Mouse (Mus musculus) ES-E14 (cell line): ENCODE measurements around the gene Kmt5c. TPM values are rescaled to one million over a fixed set of nuclear protein-coding genes. Genes with fewer than 3 reads are reported as not detected.

ENCODE experiments used
- DNase-seq: peaks from one replicate; pipeline ENCODE4 v3.0.0-alpha.2; 2013; ENCODE audit warnings: low read depth, low spot score
- H3K27ac ChIP-seq: 2 replicates; pipeline ENCODE4 v1.5.1; 2012; ENCODE audit warnings: low read depth, mild to moderate bottlenecking, low read length, moderate library complexity, mixed read lengths; ENCODE audit not compliant: poor library complexity, insufficient read depth, severe bottlenecking
- H3K36me3 ChIP-seq: 2 replicates; pipeline ENCODE4 v1.6.1; 2012; ENCODE audit warnings: mild to moderate bottlenecking, low read length, moderate library complexity, mixed read lengths; ENCODE audit not compliant: control insufficient read depth, poor library complexity, insufficient read depth, severe bottlenecking
- H3K4me1 ChIP-seq, 2 experiments: fragments of 150-350 bp in 1 of 2; sonication (generic) in 1 of 2; 2 replicates each; pipeline ENCODE4 v1.6.1; 2012; ENCODE audit warnings: low read length in 2 of 2, mild to moderate bottlenecking in 1 of 2, mixed read lengths in 1 of 2; ENCODE audit not compliant: control insufficient read depth in 2 of 2, insufficient read depth in 2 of 2, poor library complexity in 1 of 2
- H3K4me3 ChIP-seq, 2 experiments: fragments of 150-350 bp in 1 of 2; sonication (generic) in 1 of 2; 2 replicates each; pipeline ENCODE4 v1.5.1; 2012; ENCODE audit warnings: low read length in 2 of 2, low read depth in 1 of 2, mild to moderate bottlenecking in 1 of 2, mixed read lengths in 1 of 2; ENCODE audit not compliant: insufficient read depth in 1 of 2, poor library complexity in 1 of 2, severe bottlenecking in 1 of 2
- H3K9ac ChIP-seq: 2 replicates; pipeline ENCODE4 v1.6.1; 2012; ENCODE audit warnings: low read depth, mild to moderate bottlenecking, low read length, mixed read lengths; ENCODE audit not compliant: poor library complexity, insufficient read depth, severe bottlenecking
- H3K9me3 ChIP-seq: fragments of 150-350 bp; sonication (generic); 2 replicates; pipeline ENCODE4 v1.6.1; 2012; ENCODE audit warnings: low read depth, mild to moderate bottlenecking, low read length; ENCODE audit not compliant: control insufficient read depth, insufficient read depth
- CHD2 ChIP-seq: IDR thresholded peaks from 2 replicates; pipeline ENCODE4 v1.6.1; 2014; ENCODE audit warnings: mild to moderate bottlenecking, low read depth, low read length, inconsistent platforms
- HCFC1 ChIP-seq: IDR thresholded peaks from 2 replicates; pipeline ENCODE4 v1.6.1; 2012; ENCODE audit warnings: low read length, inconsistent platforms, borderline replicate concordance; ENCODE audit not compliant: insufficient read depth
- MAFK ChIP-seq: IDR thresholded peaks from 2 replicates; pipeline ENCODE4 v1.6.1; 2014; ENCODE audit warnings: mild to moderate bottlenecking, low read depth, low read length, inconsistent platforms; ENCODE audit not compliant: insufficient read depth
- ZC3H11A ChIP-seq: IDR thresholded peaks from 2 replicates; pipeline ENCODE4 v1.6.1; 2012; ENCODE audit warnings: low read depth, mild to moderate bottlenecking, inconsistent platforms, low read length, borderline replicate concordance
- ZNF384 ChIP-seq: IDR thresholded peaks from 2 replicates; pipeline ENCODE4 v1.6.1; 2012; ENCODE audit warnings: low read depth, low read length, inconsistent platforms
- in situ Hi-C, 2 experiments: fragments of 600-800 bp; cut with MboI; formaldehyde crosslinking; loops; one replicate each; pipeline ENCODE4 v1.15.1; 2025; ENCODE audit warnings: low sequenced_read_pairs in 2 of 2, inconsistent platforms in 1 of 2; ENCODE audit not compliant: unreplicated experiment in 2 of 2
- total RNA-seq: library from RNA; depleted of rRNA; stranded (reverse); fragments of 300-350 nt; gene quantifications from 2 replicates; pipeline ENCODE4 v1.2.3, GENCODE M21; 2012

Kmt5c gene
- total RNA-seq, 1 experiment, result 68.4 TPM

GRCm38 (mm10) chr7:4719276-4719675, 20.6 kb upstream of the Kmt5c start:
- Histone ChIP-seq H3K4me1 (peaks cover 0 to 7% of the 10 kb centered on the region in 2 experiments; a peak in 2 of 4 replicates), H3K36me3 (peaks cover 8% of the 10 kb centered on the region; the same call in 1 of the 2 replicates), H3K4me3 (no peak overlapping the region), H3K27ac (no peak overlapping the region), H3K9me3 (no peaks in the 10 kb centered on the region), H3K9ac (no peak overlapping the region)
- no peak for TF ChIP-seq MAFK
- TF ChIP-seq ZNF384, result no peak
- no peak for TF ChIP-seq HCFC1
- no peak for TF ChIP-seq CHD2
- no peak for TF ChIP-seq ZC3H11A
- DNase-seq, result no peak
- in situ Hi-C loops, result no loop called here

- H3K4me1 ChIP-seq, result no peaks in the 10 kb centered on the region
- no peaks in the 10 kb centered on the region for H3K9me3 ChIP-seq
- no peaks in the 10 kb centered on the region for H3K36me3 ChIP-seq
- in situ Hi-C loops, result no loop called here
- no peak overlapping the region for H3K9ac ChIP-seq
- no peak overlapping the region; a peak in 1 of 4 replicates for H3K4me3 ChIP-seq
- DNase-seq, result no peak
- no peak overlapping the region for H3K27ac ChIP-seq
- TF ChIP-seq CHD2 (no peak), ZC3H11A (no peak), HCFC1 (peak; percentile 97)
These were observed 16.4 kb upstream of the Kmt5c start for GRCm38 (mm10) chr7:4723508-4723907.

GRCm38 (mm10) chr7:4724359-4724758, 15.6 kb upstream of the Kmt5c start:
- no peaks in the 10 kb centered on the region for H3K36me3 ChIP-seq
- no peak for DNase-seq
- no peak for TF ChIP-seq MAFK
- no peak for TF ChIP-seq HCFC1
- no peak for TF ChIP-seq ZC3H11A
- no peak for TF ChIP-seq ZNF384
- no peak for TF ChIP-seq CHD2
- in situ Hi-C loops, result no loop called here
- no peak overlapping the region for H3K4me3 ChIP-seq
- H3K9ac ChIP-seq, result no peak overlapping the region
- no peaks in the 10 kb centered on the region for H3K4me1 ChIP-seq
- no peak overlapping the region for H3K27ac ChIP-seq
- H3K9me3 ChIP-seq, result no peaks in the 10 kb centered on the region

DNA sequence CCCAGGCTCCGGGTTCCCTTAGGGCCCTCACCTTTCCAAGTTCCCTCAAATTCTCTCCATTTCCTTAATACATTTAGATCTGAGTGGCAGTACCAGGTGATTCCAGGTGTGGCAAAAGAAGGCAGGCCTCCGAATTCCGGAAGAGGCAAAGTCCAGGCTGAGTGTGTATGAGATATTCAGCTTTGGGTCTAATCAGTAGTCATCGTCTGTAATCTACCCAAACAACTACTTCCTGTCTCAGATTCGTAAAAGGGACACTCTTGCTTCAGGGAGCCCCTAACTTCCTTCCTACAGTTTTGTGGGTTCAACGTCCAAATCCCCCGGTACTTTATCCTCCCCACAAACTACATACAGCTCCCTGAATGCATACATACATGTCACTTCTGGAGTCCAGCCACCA, 14.7 kb upstream of the Kmt5c start, which contains the start of gene Tmem150b:
Gene Tmem150b, minus strand, starts transcription at position 81 of the 400 bp plus-strand sequence.
- DNase-seq, result no peak
- Histone ChIP-seq H3K36me3 (no peaks in the 10 kb centered on the region), H3K4me3 (no peak within 1 kb of the TSS), H3K9ac (no peak within 1 kb of the TSS), H3K9me3 (no peaks in the 10 kb centered on the region), H3K27ac (no peak within 1 kb of the TSS), H3K4me1 (no peaks in the 10 kb centered on the region)
- in situ Hi-C loops, result no loop called here
- TF ChIP-seq MAFK (no peak), ZC3H11A (no peak), CHD2 (no peak), HCFC1 (no peak), ZNF384 (no peak)

GRCm38 (mm10) chr7:4731090-4731489, 8.8 kb upstream of the Kmt5c start:
- in situ Hi-C loops, result no loop called here
- Histone ChIP-seq H3K9ac (no peak overlapping the region), H3K9me3 (no peaks in the 10 kb centered on the region), H3K4me1 (no peaks in the 10 kb centered on the region), H3K4me3 (no peak overlapping the region), H3K36me3 (no peaks in the 10 kb centered on the region), H3K27ac (no peak overlapping the region)
- TF ChIP-seq CHD2 (no peak), HCFC1 (no peak), MAFK (no peak), ZC3H11A (no peak), ZNF384 (no peak)
- no peak for DNase-seq
